Mouse (Mus musculus): ENCODE results near the gene Nostrin.

- TF ChIP-seq CTCF (IDR thresholded peaks at IDR 0.05; ENCODE audit: insufficient read depth, low read depth, low read length) (no peak), POLR2A (IDR thresholded peaks at IDR 0.05; ENCODE audit: insufficient read depth, low read depth, low read length) (no peak)
Observed at GRCm38 (mm10) chr2:69119718-69120117, 15.9 kb upstream of the Nostrin start.

All from olfactory bulb, adult 2 months (tissue).